Mouse (Mus musculus) erythroblast, embryonic 14.5 days (primary cell): Measurements from ENCODE around the gene Sh2b3.

ENCODE experiments used
- GATA1 ChIP-seq: IDR thresholded peaks from 2 replicates; pipeline ENCODE4 v1.6.1; 2012; ENCODE audit warnings: low read length, inconsistent platforms, mixed read lengths
- TAL1 ChIP-seq: IDR thresholded peaks from 3 replicates; pipeline ENCODE4 v1.6.1; 2012; ENCODE audit warnings: low read length, inconsistent platforms, mixed read lengths

GRCm38 (mm10) chr5:121783862-121784500, 53.5 kb downstream of the Sh2b3 start:
- TF ChIP-seq GATA1: no peak
- no peak for TF ChIP-seq TAL1
